26 mouse cellular contexts compared by ENCODE assay signal in genomic region chr7:89183928-89184327, GRCm38 (mm10).
A peak's percentile ranks its signal among the peaks of the same experiment; 100 is the strongest.
DNase-seq lines count a peak whose midpoint lies in the region; ATAC-seq and TF ChIP-seq lines count a peak whose summit lies in the region.
"Had no signal": no experiment of that assay in that cellular context is flagged by ENCODE, and none has a peak within 500 bp of the region (broad histone marks: within the 10 kb centered on the region; RNA-seq: fewer than 3 reads in every experiment).

No protein-coding gene starts in this region.

- no peaks in the 10 kb centered on the region for H3K9me3 ChIP-seq in heart, postnatal 0 days (replicated peaks; ENCODE audit: control insufficient read depth, low read length)
- H3K9me3 ChIP-seq in heart, embryonic 12.5 days (replicated peaks), result 0 out of 2 replicates have a peak, but pooled peaks cover 3% of the 10 kb centered on the region
- H3K9me3 ChIP-seq in limb, embryonic 13.5 days, result no peaks in the 10 kb centered on the region
- H3K9me3 ChIP-seq in limb, embryonic 10.5 days (replicated peaks), result no peaks in the 10 kb centered on the region
- H3K9me3 ChIP-seq in stomach, embryonic 15.5 days, result no peaks in the 10 kb centered on the region
- H3K9me3 ChIP-seq: forebrain, embryonic 13.5 days; G1E; heart, embryonic 10.5 days; hindbrain, embryonic 15.5 days; limb, embryonic 12.5 days had no signal

- TF ChIP-seq EP300 in heart, postnatal 0 days (IDR thresholded peaks at IDR 0.05; ENCODE audit: low read depth), result no peak

- no peak for DNase-seq in heart, postnatal 0 days (ENCODE audit: low spot score)
- no peak for DNase-seq in limb, embryonic 10.5 days (ENCODE audit: low spot score)
- DNase-seq in adrenal gland, postnatal 4 days (ENCODE audit: low spot score in 2 of 2), result no peak
- DNase-seq: adrenal gland, adult 8-10 months; cerebellum, adult 8-10 months; gastrocnemius, postnatal 14 days; kidney, adult 2 months; liver, postnatal 0 days; retina, postnatal 1 day; right cerebral cortex, postnatal 4 days; thymus, adult 2 months had no signal

- 0 out of 2 replicates have a peak, but pooled peaks cover 8% of the 10 kb centered on the region for H3K4me1 ChIP-seq in heart, postnatal 0 days (ENCODE audit: control insufficient read depth, insufficient read depth)
- peaks cover 5% of the 10 kb centered on the region; the same call in 1 of the 2 replicates for H3K4me1 ChIP-seq in heart, embryonic 12.5 days (replicated peaks)
- peaks cover 6% of the 10 kb centered on the region; the same call in 1 of the 2 replicates for H3K4me1 ChIP-seq in limb, embryonic 13.5 days
- no peaks in the 10 kb centered on the region for H3K4me1 ChIP-seq in limb, embryonic 10.5 days
- peaks cover 11% of the 10 kb centered on the region for H3K4me1 ChIP-seq in embryonic fibroblast, embryonic 13.5 days (ENCODE audit: control insufficient read depth, insufficient read depth, low read length)
- peaks cover 7% of the 10 kb centered on the region; the same call in 1 of the 2 replicates for H3K4me1 ChIP-seq in stomach, embryonic 15.5 days
- H3K4me1 ChIP-seq: forebrain, embryonic 13.5 days; hindbrain, embryonic 15.5 days; limb, embryonic 12.5 days had no signal

- no peak overlapping the region for H3K4me2 ChIP-seq in heart, postnatal 0 days (ENCODE audit: low read depth, low read length)
- no peak overlapping the region for H3K4me2 ChIP-seq in heart, embryonic 12.5 days
- H3K4me2 ChIP-seq in limb, embryonic 13.5 days (replicated peaks), result no peak overlapping the region
- H3K4me2 ChIP-seq in stomach, embryonic 15.5 days, result no peak overlapping the region
- H3K4me2 ChIP-seq: forebrain, embryonic 13.5 days; hindbrain, embryonic 15.5 days; limb, embryonic 12.5 days; midbrain, embryonic 11.5 days had no signal

- WGBS in heart, postnatal 0 days, result 42% methylated on average over 4 of the region's 4 CpGs
- WGBS in heart, embryonic 12.5 days, result 64% methylated on average over 4 of the region's 4 CpGs
- 60% methylated on average over 4 of the region's 4 CpGs for WGBS in limb, embryonic 13.5 days
- WGBS in limb, embryonic 10.5 days, result 87% methylated on average over 4 of the region's 4 CpGs
- 43% methylated on average over 4 of the region's 4 CpGs for WGBS in stomach, embryonic 15.5 days

- peak overlapping the region; percentile 16; the same call in 1 of the 2 replicates for H3K27ac ChIP-seq in heart, postnatal 0 days (ENCODE audit: low read depth)
- no peak overlapping the region for H3K27ac ChIP-seq in heart, embryonic 12.5 days (ENCODE audit: poor library complexity, severe bottlenecking)
- no peak overlapping the region for H3K27ac ChIP-seq in limb, embryonic 13.5 days
- H3K27ac ChIP-seq in limb, embryonic 10.5 days, result no peak overlapping the region
- H3K27ac ChIP-seq in embryonic fibroblast, embryonic 13.5 days (ENCODE audit: insufficient read depth, low read length), result peak overlapping the region; percentile 76
- H3K27ac ChIP-seq in stomach, embryonic 15.5 days, result peak overlapping the region; percentile 88
- H3K27ac ChIP-seq: forebrain, embryonic 13.5 days; heart, embryonic 10.5 days; hindbrain, embryonic 15.5 days; left cerebral cortex, adult 2 months; limb, embryonic 12.5 days; macrophage had no signal

- no peak overlapping the region for H3K9ac ChIP-seq in heart, postnatal 0 days (replicated peaks; ENCODE audit: low read depth, low read length)
- no peak overlapping the region for H3K9ac ChIP-seq in heart, embryonic 12.5 days
- H3K9ac ChIP-seq in limb, embryonic 13.5 days, result no peak overlapping the region
- H3K9ac ChIP-seq in stomach, embryonic 15.5 days, result no peak overlapping the region
- H3K9ac ChIP-seq: forebrain, embryonic 13.5 days; hindbrain, embryonic 15.5 days; limb, embryonic 12.5 days; liver, postnatal 0 days had no signal

- no peak for TF ChIP-seq POLR2A in embryonic fibroblast, embryonic 13.5 days (IDR thresholded peaks at IDR 0.05; ENCODE audit: low read depth, low read length)

- no peak for TF ChIP-seq CTCF in heart, postnatal 0 days (IDR thresholded peaks at IDR 0.05; ENCODE audit: low read depth)
- TF ChIP-seq CTCF in embryonic fibroblast, embryonic 13.5 days (IDR thresholded peaks at IDR 0.05; ENCODE audit: borderline replicate concordance, insufficient read depth, low read length), result no peak

- no peak for ATAC-seq in heart, postnatal 0 days (ENCODE audit: insufficient read depth, low read depth)
- no peak for ATAC-seq in heart, embryonic 12.5 days (ENCODE audit: insufficient number of reproducible peaks, low FRiP score)
- ATAC-seq in limb, embryonic 13.5 days (ENCODE audit: low FRiP score, low read depth), result peak; percentile 48; the same call in 1 of the 2 replicates
- ATAC-seq in stomach, embryonic 15.5 days (ENCODE audit: insufficient read depth, low FRiP score, low read depth), result no peak
- ATAC-seq in monocyte, adult 5-6 weeks (replicated peaks; ENCODE audit: insufficient number of reproducible peaks, low FRiP score, low TSS enrichment, poor library complexity, severe bottlenecking), result no peak
- ATAC-seq: CD4-positive, CD25-positive, alpha-beta regulatory T cell, adult 4 months; forebrain, embryonic 13.5 days; liver, postnatal 0 days had no signal

- no peaks in the 10 kb centered on the region for H3K27me3 ChIP-seq in heart, postnatal 0 days (ENCODE audit: control insufficient read depth, insufficient read depth, low read length)
- no peaks in the 10 kb centered on the region for H3K27me3 ChIP-seq in heart, embryonic 12.5 days (replicated peaks)
- H3K27me3 ChIP-seq in limb, embryonic 13.5 days, result no peaks in the 10 kb centered on the region
- no peaks in the 10 kb centered on the region for H3K27me3 ChIP-seq in limb, embryonic 10.5 days (ENCODE audit: low read depth, poor library complexity, severe bottlenecking)
- no peaks in the 10 kb centered on the region for H3K27me3 ChIP-seq in stomach, embryonic 15.5 days (replicated peaks)
- H3K27me3 ChIP-seq: forebrain, embryonic 13.5 days; hindbrain, embryonic 15.5 days; limb, embryonic 12.5 days had no signal

- no peaks in the 10 kb centered on the region for H3K36me3 ChIP-seq in heart, postnatal 0 days (replicated peaks; ENCODE audit: control insufficient read depth, insufficient read depth, low read length)
- H3K36me3 ChIP-seq in heart, embryonic 12.5 days, result no peaks in the 10 kb centered on the region
- no peaks in the 10 kb centered on the region for H3K36me3 ChIP-seq in limb, embryonic 13.5 days
- no peaks in the 10 kb centered on the region for H3K36me3 ChIP-seq in limb, embryonic 10.5 days
- no peaks in the 10 kb centered on the region for H3K36me3 ChIP-seq in stomach, embryonic 15.5 days
- H3K36me3 ChIP-seq: heart, embryonic 10.5 days; limb, embryonic 12.5 days had no signal

- H3K4me3 ChIP-seq in heart, postnatal 0 days (ENCODE audit: low read depth, low read length), result no peak overlapping the region
- H3K4me3 ChIP-seq in heart, embryonic 12.5 days, result no peak overlapping the region
- no peak overlapping the region for H3K4me3 ChIP-seq in limb, embryonic 13.5 days
- no peak overlapping the region for H3K4me3 ChIP-seq in limb, embryonic 10.5 days
- H3K4me3 ChIP-seq in embryonic fibroblast, embryonic 13.5 days (ENCODE audit: insufficient read depth, low read length), result no peak overlapping the region
- H3K4me3 ChIP-seq in stomach, embryonic 15.5 days (replicated peaks), result no peak overlapping the region
- H3K4me3 ChIP-seq: forebrain, embryonic 13.5 days; heart, embryonic 10.5 days; hindbrain, embryonic 15.5 days; left cerebral cortex, adult 2 months; limb, embryonic 12.5 days; myocyte had no signal

Comparison
In these comparisons a context has a peak if more than half of its experiments do, and no peak if none do; other contexts are left out.
1. H3K27ac ChIP-seq: peak in heart, postnatal 0 days (single experiment), embryonic fibroblast, embryonic 13.5 days (single experiment) and stomach, embryonic 15.5 days (single experiment); none in heart, embryonic 12.5 days (single experiment), limb, embryonic 13.5 days (single experiment) and limb, embryonic 10.5 days (single experiment).